Mouse (Mus musculus) frontal cortex, postnatal 36 days (tissue): ENCODE results near the gene Hlf.

Experiments used
- DNase-seq, 2 experiments: peaks; one replicate each; pipeline ENCODE4 v3.0.0; 2022; ENCODE audit warnings: low spot score in 2 of 2

Hlf gene

DNA sequence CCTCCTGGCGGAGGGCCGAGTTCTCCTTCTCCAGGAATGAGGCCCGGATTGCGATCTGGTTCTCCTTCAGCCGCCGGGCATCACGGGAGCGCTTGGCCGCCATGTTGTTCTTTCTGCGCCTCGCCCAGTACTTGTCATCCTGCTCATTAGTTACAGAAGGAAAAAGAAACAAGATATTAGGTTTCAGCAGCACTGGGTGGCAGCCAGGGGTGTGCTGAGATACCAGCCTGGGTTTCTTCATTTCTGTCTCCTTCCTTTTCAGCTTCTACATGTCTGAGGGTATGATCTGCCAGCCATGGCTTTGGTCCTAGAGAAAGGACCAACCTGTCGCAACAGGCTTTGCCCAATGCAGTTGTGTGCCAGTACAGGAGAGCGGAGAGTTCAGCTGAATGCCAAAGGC, 49.9 kb downstream of the Hlf start:
- DNase-seq: no peak

DNA sequence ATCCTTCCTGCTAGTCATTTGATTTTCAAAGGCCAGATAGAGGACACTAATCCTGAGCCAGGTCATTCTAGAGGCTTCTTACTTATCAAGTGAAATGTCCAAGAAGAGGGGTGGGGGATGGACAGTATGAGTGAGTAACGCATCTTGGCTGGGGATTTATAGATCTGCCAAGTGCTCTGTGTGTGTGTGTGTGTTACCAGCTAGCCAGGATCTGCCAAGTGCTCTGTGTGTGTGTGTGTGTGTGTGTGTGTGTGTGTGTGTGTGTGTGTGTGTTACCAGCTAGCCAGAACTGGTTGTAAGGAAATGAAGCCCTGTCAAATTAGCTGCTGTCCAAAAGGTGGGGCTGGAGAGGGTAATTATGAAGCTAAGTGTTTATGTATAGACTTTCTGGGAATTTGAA, 55.9 kb downstream of the Hlf start:
- no peak for DNase-seq

DNA sequence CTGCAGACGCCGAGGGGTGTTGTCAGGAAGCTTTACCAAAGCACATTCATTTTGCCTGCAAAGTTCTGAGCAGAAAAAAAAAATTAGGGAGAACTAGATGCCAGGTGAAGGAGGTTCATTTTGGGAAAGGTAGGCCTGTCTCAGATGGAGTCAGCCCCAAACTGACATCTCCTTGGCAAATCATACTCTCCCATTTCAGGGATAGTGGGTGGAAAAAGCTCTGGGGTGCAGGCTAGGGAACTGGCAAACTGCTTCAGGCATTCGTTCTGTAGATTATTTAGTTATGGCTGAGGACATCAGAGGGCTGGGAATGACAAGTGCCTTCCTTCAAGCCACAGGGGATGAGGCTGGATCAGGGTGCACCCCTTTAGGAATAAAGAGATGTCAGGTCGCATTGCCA, 58.0 kb downstream of the Hlf start:
- no peak for DNase-seq

DNA sequence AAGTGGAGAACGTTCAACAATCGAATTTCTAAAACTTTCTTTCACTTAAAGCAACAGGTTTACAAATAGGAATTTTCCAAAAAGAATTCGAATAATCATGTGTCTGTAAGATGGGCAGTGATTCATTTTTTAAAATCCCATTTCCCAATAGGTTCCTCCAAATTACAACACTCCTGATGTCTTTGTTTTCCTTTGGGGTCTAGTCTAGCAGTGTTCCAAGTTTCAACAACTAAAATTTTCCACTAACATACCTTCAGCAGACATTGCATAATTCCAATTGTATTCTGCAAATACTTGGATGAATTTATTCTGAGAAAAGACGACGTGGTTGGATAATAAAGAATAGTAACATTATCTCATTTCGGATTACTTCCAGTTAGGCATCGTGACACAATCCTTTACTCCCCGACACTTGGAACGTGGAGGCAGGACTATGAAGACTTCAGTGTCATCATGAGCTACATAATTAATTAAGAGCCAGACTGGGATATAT, 60.4 kb downstream of the Hlf start:
- DNase-seq: no peak

- no peak for DNase-seq
Measured at GRCm38 (mm10) chr11:90326836-90327235, 63.9 kb downstream of the Hlf start.

DNA sequence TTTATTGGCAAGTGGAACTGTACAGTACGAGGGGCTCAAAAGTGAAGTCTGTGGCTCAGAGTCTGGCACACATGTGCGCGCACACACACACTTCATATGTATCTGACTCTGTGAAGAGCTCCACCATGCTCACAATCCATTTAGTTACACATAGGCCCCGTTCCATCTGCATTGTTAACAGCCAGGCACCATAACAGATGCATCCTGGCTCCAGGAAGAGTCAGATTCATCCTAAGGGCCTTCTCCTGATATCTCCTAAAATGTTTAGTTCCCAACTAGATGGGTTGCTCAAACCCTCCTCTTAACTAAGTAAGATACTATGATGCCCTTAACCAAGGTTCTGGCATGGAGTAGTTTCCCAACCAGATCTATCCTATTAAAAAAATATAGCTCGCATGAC, 64.5 kb downstream of the Hlf start:
- no peak for DNase-seq

DNA sequence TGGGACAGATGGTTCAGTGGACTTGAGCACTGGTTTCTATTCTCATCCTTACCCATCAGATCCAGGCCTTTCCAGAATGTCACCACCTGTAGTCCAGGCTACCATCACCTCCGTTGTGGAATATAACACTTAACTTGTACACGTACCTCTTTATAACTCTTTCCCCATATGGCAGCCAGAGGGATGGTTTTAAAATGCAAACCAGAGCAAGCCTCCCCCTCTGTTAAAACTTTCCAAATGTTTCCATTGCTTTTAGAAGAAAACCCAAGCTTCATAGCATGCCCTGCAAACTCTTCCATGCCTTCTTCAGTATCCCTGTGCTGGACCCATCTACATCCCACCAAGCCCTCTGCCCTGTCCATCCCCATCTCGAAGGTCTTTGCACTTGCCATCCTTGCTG, 66.1 kb downstream of the Hlf start:
- DNase-seq: no peak

DNA sequence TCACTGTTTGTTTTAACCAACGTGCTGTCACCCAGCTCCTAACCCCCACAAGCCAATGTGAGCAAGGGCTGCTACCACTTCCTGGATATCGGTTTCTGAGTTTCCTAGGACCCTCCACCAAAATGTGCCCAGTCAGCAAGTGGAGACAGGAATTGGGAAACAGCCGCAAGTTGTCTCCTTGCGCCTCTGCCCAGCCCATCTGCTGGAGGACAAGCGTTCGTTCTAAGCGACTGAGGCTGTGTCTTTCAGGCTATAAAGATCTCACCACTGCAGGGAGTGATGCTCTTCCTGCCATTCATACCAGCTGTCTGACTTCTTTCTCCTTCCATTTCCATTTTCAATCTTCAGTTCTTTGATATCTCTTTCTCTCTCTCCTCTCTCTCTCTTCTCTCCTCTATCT, 69.8 kb downstream of the Hlf start:
- DNase-seq: no peak

DNA sequence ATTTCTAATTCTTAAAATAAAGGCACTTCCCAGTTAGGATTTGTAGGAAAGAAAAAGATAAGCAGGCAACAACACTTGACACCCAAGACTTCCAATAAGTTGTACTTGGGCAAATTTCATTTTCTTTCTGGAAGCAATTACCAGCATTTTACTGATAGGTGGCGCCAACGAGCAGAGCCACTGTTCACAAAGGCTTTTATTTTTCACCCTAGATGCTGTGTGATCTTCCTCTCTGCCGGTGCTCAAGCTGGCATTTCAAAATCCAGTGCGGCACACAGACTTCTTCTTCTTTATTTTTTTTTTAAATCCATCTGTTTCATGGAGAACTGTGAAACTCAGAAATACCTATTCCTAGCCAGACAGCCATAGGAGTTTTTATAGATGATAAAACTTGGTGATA, 73.2 kb downstream of the Hlf start:
- DNase-seq: peak; percentile 66 to 83

DNA sequence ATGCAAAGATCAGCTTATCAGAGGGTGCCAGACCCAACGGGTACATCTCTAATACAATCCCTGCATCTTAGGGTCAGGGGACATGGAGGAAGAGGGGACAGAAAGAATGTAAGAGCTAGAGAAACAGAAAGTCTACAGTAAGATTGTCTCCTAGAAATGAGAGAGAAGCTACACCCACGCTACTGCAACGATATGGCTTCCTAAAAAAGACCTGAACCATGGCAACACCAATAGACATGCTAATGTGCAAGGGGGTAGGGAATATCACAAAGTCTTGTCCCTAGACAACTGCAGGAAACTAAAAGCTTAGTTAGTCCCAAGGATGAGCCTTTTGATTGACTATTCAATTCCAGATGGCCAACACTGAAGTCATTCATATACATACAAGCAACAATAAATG, 76.1 kb downstream of the Hlf start:
- peak in 1 of 2 experiments; percentile 48 for DNase-seq

DNA sequence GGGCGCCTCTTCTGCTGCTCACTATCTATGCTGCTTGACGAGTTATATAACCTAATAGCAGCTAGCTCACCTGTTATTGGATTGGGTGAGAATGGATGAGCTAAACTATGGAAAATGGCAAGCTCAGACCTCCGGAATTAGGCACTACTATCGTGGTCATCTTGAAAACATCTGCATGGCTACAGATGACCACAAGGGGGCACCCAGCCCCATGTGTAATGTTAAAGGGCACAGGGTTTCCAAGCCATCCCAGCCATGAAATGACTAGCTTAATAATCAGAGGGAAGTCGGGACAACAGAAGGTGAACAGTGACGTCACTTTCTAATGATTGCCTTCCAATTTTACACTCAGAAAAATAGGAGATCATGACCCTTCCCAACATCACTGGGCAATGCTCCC, 83.7 kb downstream of the Hlf start:
- DNase-seq: peak in 1 of 2 experiments; percentile 56

DNA sequence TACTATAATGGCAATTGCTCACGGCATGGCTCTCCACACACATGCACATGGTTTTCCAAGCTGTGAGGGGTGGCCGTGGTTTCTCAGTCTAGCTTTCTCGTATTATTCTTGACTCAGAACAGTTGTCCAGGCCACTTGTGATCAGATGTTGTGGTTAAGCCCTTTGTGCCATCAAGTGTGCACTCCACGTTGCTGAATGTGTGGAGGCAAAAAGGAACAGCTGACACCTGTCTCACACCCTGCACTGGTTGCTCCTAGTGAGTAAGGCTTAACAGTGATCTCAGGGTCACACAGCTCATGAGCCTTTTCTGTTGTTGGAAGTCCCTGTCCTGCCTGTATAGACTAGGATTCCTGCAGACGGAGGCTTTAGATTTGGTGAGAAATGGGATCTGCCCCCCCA, 84.6 kb downstream of the Hlf start:
- no peak for DNase-seq

DNA sequence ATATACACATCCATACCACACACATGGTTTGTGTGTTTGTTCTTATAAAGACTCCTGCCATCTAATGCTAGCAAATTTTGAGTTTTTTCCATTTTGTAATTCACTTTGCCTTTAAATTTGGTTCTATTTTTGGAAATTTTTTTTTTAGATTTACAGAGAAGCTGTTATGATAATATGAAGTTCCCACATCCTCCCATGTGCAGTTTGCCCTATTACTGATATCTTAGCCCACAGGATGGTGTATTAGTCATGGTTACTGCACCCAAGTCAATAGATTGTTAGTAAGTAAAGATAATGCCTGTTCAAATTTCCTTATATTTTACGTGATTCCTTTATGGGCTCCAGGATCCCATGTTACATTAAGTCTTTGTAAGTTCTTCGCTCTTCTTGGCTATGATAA, 96.1 kb downstream of the Hlf start:
- no peak for DNase-seq

- DNase-seq: no peak
Measured at GRCm38 (mm10) chr11:90292766-90293165, 97.9 kb downstream of the Hlf start.

- no peak for DNase-seq
Measured at GRCm38 (mm10) chr11:90291156-90291555, 99.5 kb downstream of the Hlf start.

GRCm38 (mm10) chr11:90286550-90287154, 104.0 kb downstream of the Hlf start:
- DNase-seq: no peak
